Mouse (Mus musculus) left cerebral cortex, postnatal 4 days (tissue): ENCODE measurements around the gene Arid3a. TPM values are rescaled to one million over a fixed set of nuclear protein-coding genes. Genes with fewer than 3 reads are reported as not detected.
"Not testable (repeated sequence)": the region's sequence is repeated elsewhere in the genome, so short reads cannot be mapped to it uniquely, and the experiment has no call there.

Source experiments
- DNase-seq: peaks from one replicate; pipeline ENCODE4 v3.0.0-alpha.2; 2022
- intact Hi-C: fragments of 180-260 bp; cut with DNase I; formaldehyde crosslinking; loops from one replicate; pipeline ENCODE4 v1.15.1; 2025
- total RNA-seq, 2 experiments: library from RNA; stranded (reverse); gene quantifications; 2 replicates each; pipeline ENCODE4 v1.2.3; 2021

Arid3a gene
- 1 to 10 TPM; 6.3 to 9.5 TPM for total RNA-seq

DNA sequence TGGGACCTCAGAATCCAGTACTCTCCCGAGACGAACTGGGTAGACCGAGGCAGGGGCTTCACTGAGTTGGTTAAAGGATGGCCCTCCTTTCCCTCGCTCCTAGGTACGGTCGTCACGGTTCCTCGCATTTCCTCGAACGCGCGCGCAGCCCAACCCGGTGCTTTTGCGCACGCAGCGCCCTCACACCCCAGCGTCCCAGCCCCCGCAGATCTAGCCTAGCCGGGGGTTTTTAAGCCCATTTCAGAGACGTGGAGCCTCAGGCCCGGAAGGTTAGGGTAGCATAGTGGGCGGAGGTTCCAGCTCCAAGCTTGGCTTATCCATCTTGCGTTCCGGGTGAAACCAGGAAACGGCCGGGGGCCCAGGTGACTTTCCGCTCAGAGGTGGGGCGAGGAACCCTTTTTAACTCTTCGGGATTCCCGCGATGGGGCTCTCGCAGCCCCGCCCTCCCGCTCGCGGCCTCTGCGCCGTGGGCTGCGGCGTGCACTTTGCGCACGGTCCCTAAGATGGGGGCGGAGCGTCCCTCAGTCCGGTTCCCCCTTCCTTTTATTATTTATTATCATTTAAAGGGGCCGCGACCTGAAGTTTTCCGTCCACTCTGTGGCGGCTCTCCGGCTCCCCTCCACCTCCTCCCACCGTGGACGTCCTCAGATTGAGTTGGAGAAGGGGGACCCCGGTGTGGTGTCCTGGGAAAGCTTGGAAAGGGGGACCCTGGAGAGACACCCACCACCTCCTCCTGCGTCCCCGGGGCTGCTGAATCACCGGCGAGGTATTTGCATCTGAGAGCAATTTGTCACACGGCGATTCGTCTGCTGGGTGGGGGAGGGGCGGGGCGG, at the start of gene Arid3a:
Arid3a (plus strand) TSS at position 553 of the 833 bp plus-strand sequence.
- peak; percentile 85 for DNase-seq
- intact Hi-C loops: loop anchor here (10.0 kb wide), 1 partner anchor 92 kb away; no protein-coding TSS in a partner anchor

DNA sequence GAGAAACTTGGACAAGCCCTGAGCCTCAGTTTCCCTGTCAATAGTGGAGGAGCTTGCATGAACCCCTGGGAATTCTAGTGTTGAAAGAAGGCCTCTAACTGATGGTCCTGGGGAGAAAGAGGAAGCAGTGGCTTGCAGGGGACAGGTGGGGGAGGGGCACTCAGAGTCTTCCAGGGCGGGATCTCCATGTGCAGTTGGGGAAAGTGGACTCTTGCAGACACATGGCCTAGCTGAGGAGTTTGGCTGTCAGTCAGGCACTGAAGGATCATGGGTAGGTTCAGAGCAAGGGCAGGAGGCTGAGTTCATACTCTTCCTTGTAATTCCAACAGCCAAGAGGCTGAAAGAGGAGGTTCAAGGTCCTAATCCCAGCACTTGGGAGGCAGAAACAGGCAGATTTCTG, 49.7 kb upstream of the Arid3a start:
- intact Hi-C loops: no loop called here
- DNase-seq: no peak

DNA sequence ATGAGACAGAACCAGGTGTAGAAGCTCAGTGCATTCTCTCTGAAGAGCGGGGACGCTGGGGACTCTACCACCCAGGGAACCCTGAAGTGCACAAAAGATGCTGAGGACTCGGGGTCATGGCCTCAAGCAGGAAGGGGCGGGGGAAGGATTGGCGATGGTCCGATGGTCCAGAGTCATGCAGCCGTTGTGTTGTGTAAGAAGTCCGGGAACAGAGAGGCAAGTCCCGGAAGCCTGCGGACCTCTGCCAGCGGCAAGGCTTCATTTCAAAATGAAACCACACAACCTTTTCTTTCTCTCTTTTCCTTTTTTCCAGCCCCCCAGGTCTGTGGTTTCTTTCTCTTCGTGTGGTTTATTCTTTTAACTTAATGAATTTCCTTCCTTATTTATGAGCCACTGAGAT, 49.1 kb upstream of the Arid3a start:
- DNase-seq: no peak
- intact Hi-C loops: no loop called here

DNA sequence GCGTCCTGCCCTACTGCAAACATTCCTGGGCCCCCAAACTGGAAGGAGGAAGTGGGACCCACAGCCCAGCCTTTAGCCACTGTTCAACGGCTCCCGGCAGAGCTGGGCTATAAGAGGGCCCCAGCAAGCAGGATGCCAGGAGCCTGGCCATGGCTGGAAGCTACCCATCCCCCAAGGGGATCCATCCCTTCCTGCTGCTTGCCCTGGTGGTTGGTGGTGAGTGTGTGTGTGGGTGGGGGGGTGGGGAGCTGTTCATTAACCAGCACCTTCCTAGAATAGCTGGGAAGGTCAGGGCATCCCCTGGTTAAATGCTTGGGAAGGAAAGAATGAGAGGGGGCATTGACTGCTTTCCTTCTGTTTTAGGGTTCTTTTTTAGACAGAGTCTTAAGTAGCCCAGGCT, 47.3 kb upstream of the Arid3a start:
- DNase-seq: no peak
- intact Hi-C loops: no loop called here

DNA sequence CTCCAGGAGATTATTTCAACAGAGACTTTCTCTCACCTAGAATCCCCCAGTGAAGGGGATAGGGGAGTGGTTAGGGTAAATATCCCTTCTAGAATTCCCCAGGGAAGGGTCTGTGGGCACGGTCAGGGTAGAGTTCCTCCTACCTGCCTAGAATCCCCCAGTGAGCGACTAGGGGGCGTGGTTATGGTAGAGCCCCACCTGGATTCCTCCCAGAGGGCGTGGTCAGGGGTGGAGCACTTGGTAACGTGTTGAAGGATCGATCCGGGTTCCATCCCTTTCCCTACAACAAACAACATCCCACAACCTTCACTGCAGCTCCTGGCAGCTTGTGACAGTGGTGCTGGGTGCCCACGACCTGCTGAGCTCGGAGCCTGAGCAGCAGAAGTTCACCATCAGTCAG, 46.1 kb upstream of the Arid3a start:
- intact Hi-C loops: no loop called here
- DNase-seq: no peak

DNA sequence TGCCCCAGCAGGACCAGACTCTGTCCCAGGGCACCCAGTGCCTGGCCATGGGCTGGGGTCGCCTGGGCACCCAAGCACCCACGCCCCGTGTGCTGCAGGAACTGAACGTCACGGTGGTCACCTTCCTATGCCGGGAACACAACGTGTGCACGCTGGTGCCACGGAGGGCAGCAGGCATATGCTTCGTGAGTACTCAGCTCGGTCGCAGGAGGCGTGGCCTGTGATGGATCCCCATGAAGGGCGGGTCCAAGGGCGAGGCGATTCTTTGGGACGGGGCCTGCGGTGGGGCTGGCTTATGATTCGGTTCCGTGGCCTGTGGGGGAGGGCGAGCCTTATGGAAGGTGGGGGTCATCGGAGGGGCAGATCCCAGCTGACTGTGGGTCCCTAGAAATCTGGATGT, 44.9 kb upstream of the Arid3a start:
- no peak for DNase-seq
- intact Hi-C loops: no loop called here

DNA sequence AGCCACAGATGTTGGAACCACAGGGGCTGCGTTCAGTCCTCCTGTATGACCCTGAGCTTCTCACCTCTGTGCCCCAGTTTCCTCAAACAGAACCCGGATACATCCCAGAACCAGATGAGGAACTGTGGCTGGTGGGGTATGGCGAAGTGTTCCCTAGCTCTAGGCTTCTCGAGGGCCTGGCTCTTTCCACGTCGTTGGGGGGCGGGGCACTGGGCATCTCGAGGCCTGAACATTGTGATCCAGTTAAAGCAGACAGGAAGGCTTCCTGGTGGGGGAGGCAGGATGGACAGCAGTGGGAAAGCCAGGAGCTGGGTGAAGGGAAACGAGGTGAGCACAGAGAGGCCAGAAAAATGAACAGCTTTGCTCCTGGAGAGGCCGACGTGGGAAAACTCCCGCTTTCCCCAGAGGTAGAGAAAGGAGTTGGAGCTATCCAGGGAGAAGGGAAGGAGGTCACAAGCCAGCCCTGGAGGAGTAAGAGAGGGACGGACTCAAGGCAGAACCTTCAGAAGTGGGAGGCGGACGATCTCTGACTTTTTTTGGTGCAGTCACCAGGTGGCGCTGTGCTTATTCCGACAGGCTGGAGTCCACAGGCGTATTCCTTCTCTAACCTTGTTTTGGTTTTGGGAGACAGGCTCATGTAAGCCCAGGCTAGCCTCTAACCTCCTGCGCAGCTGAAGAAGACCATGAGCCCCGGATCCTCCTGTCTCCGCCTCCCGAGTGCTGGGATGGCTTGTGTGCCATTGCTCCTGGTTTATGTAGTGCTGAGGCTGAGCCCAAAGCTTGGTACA, 43.4 kb upstream of the Arid3a start:
- intact Hi-C loops: no loop called here
- peak; percentile 83 for DNase-seq

DNA sequence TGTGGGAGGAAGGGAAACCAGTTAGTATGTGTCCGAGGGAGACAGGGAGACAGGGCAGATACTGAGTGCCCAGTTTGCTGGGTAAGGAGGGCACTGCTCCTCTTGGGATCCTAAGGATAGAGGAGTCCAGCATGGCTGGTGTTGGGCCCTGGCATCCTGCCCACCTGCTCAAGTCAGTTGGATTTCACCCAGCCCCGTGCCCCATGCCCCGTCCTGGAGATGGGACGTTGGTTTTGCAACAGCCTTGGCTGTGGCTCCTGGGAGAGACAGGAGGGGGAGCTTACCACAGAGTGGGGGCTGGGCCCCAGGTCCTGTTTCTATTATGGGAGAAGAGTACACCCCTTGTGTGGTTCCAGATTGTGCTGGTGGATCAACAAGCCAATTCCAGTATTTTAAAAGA, 42.4 kb upstream of the Arid3a start:
- intact Hi-C loops: no loop called here
- peak; percentile 79 for DNase-seq

DNA sequence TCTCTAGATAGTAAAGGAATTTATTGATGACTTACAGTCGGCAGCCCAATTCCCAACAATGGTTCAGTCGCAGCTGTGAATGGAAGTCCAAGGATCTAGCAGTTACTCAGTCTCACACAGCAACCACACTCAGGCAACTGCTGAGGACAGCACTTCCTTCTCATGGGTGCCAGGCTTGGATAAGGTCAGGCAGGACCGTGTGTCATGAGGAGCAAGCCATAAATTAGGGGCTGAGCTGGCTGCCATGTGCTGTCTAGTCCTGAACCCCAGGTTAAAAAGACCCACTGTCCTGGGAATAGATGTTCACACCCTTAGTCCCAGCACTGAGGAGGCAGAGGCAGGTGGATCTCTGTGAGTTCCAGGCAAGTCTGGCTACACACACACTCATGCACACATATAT, 41.9 kb upstream of the Arid3a start:
- DNase-seq, intact Hi-C loops: not testable (repeated sequence)

DNA sequence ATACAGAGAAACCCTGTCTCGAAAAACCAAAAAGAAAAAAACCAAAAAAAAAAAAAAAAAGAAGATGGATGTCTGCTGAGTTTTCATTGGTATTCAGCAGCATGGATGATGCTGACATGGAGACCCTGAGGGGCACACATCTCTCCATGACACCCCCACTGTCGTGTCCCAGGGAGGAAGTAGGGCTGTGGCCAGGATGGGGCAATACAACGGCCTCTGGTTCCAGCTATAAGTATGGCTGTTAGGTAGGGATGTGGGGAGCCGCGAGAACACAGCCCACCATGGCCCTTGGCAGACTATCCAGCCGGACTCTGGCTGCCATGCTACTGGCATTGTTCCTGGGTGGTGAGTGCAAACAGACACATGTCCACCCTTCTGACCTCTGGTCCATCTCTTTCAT, 40.8 kb upstream of the Arid3a start, which contains the start of gene Elane:
Elane (plus strand) TSS at position 194 of the 400 bp plus-strand sequence.
- intact Hi-C loops: no loop called here
- DNase-seq: no peak

DNA sequence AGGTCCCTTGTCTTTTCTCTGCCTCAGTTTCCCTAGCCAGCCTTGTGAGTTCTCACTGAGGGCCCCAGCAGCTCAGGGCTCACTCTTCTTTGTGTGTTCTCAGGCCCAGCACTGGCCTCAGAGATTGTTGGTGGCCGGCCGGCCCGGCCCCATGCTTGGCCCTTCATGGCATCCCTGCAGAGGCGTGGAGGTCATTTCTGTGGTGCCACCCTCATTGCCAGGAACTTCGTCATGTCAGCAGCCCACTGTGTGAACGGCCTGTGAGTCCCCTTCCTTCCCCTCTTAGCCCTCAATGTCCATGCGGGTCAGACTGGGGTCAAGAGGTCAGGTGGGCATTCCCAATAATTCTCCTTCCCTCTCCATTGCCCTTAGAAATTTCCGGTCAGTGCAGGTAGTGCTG, 40.2 kb upstream of the Arid3a start:
- no peak for DNase-seq
- intact Hi-C loops: no loop called here

DNA sequence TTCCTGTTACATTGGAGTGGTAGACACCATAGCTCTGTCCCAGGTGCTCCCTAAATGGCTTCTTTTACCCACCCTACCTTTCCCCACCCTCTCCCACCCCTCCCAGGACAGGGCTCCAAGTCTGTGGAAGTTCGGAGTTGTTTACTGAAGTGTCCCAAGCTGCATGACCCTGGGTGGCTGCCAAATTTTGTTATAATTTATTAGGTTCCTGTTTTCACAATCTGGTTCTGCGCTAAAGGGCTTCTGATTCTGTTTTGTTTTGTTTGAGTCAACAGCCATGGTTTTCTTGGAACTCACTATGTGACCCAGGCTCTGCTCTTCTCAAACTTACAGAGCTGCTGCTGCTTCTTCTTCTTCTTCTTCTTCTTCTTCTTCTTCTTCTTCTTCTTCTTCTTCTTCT, 37.5 kb upstream of the Arid3a start:
- DNase-seq: no peak
- intact Hi-C loops: no loop called here

DNA sequence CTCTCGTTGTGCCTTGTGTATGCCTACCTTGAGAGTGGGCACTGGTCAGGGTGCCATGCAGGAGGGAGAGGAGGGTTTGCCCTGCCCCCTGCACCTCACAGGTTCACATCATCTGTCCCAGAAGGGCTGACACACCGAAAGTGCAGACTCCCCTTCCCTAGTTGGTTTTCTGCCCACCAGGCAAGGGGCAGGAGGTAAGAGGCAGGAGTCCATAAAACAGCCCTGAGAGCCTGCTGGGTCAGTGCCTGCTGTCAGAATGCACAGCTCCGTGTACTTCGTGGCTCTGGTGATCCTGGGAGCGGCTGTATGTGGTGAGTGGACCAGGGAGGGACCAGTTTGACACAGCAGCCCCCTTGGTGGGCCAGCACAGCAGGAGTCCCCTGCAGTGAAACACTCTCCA, 36.2 kb upstream of the Arid3a start, which contains the start of gene Cfd:
Cfd (plus strand) TSS at position 184 of the 400 bp plus-strand sequence.
- intact Hi-C loops: no loop called here
- no peak for DNase-seq

DNA sequence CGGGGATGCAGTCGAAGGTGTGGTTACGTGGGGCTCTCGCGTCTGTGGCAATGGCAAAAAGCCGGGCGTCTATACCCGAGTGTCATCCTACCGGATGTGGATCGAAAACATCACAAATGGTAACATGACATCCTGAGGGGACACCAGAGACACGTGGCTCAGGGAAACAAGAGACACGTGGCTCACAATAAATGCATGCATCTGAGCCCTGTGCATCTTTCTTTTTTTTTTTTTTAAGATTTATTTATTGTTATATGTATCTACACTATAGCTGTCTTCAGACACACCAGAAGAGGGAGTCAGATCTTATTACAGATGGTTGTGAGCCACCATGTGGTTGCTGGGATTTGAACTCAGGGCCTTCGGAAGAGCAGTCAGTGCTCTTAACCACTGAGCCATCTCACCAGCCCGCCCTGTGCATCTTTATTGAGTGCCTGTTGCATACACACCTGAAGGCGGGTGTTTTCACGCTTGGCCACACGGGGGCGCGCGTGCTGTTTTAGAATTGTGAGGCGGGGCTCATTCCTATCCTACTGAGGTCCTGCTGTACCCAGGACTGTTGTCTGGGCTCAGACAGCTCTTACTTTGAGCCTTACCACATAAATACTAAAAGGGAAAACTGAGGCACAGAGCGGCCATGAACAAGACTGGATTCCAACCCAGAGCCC, 34.3 kb upstream of the Arid3a start:
- intact Hi-C loops: not testable (repeated sequence)
- DNase-seq: peak; percentile 85

DNA sequence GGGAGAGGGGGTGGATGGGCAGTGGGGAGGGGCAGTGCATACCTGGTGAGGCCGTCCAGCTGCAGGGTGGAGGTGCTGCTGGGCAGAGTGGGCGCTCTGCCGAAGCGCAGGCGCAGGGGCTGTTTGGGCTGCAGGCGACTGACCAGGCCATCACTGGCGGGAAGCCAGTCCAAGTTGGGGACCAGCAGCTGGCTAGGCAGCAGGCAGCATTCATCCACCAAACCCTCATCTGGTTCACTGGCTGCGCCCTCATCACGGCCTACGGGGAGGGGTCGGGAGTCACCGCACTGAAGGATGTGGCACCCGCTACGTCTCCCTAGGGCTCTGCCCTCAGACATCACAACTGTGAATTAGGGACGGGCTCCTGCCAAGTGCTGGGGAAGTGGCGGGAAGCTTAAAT, 30.5 kb upstream of the Arid3a start:
- intact Hi-C loops: no loop called here
- peak; percentile 52 for DNase-seq

DNA sequence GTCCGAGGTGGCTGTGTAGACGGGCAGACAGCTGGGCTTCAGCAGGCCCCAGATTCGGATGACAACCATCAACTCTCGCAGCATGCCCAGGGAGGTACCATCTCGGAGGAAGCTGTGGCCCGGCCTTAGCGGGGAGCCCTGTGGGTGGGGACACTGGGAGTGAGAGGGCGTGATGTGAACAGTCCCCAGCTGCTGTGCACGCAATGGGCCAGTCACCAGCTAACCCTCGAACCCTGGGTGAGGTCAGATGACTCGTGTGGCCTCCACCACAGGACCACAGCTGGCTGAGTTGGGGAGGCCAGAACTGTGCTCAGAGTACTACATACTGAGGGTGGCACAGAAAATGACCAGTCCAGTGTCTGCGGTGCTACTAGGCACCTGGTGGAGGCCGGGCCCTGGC, 30.0 kb upstream of the Arid3a start:
- intact Hi-C loops: no loop called here
- no peak for DNase-seq

DNA sequence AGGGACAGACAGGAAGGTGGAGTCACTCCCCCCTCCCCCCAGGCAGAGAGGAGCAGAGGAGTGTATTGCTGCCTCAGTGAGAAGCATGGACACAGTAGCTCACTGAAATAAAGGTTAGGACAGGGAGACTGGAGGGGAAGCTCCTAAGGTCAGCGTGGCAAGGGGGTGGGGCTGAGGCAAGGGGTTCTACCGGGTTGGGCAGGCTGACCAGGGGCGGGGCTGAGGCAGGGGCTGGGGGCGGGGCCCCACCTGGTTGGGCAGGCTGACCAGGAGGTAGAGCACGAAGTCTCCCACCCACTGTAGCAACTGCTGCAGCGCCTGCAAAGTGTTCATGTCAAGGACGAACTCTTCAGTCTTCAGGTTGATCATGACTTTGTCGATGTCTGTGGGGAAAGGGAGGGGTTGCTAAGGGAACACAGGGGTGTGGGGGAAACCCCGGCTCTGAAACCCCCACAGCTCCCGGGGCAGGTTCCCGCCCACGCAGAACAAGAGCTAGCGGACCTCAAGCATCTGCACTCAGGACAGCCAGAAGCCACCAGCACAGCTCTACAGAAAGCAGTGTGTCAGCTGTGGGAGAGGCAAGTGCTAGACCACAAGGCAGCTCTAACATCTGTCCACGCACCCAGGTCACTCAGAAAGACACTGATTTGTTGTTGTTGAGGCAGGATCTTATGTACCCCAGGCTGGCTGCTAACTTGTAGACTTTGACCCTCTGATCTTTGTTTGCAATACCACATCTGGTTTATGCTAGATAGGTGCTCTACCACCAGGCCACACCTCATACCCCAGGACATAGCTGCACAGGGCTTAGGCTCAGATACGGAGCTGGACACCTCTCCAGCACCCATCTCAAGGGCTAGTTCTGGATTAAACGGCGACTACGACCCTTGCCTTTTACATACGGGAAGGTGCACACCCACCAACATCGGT, 29.3 kb upstream of the Arid3a start:
- intact Hi-C loops: no loop called here
- no peak for DNase-seq

DNA sequence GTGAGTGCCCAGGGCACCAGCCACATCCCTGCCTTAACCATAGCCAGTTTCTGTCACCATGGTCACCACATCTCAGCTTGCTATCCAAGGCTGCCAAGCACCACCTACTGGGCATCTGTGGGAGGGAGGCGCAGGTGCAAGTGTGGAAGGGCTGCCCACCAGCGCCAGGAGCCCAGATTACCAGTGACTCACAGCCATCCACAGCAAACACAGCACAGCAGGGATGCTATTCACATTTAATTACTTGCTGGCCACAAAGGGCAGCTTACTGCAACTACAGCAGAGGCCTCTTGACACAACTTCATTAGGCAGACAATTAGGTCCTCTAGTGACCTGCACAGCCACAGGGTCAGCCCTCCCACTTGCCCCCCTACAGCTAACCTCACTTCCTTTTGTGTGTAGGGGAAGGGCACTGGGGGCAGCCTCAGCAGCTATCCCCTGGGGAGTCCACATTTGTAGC, 25.9 kb upstream of the Arid3a start:
- peak; percentile 78 for DNase-seq
- intact Hi-C loops: no loop called here

DNA sequence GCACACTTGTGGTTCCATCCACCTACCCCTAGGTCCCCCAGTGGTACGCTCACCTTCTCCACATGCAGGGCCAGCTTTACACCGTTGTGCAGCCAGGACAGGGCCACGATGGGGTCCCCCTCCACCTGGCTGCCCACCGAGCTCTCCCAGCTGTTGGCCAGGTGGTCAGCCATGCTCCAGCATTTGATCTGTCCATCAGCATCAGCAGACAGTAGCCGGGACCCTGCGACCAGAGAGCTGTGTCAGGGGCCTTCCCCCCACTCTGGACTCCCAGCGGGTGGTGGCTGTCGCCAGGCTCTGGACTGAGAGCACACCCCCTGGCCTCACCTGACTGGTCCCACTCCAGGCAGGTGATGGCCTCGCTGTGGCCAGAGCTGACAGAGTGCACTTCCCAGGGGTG, 20.1 kb upstream of the Arid3a start:
- intact Hi-C loops: no loop called here
- no peak for DNase-seq

DNA sequence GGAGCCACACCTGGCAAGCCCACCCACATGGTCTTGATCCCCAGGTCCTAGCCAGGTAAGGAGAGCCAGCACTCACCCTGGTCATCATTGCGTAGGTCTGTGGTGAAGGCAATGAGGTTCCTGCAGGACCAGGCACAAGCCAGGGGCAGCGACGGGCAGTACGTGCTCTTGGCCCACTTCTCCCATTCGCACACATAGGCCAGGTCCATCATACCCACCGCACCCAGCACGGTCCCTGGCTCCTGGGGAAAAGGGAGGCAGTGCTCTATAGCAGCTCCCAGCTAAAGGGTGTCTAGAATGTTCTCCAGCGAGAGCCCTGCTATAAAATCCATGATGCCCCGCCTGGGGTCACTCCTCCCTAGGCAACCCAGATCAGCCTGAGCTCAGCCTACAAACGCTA, 19.4 kb upstream of the Arid3a start:
- intact Hi-C loops: no loop called here
- DNase-seq: no peak
